Mouse (Mus musculus) thymus, adult 2 months (tissue): ENCODE results near the gene Snta1. TPM values are rescaled to one million over a fixed set of nuclear protein-coding genes. Genes with fewer than 3 reads are reported as not detected.

Experiments
- DNase-seq: peaks from one replicate; pipeline ENCODE4 v3.0.0; 2021
- H3K27ac ChIP-seq: fragments of 200-500 bp; 2 replicates; pipeline ENCODE4 v1.5.1; 2012; ENCODE audit warnings: low read length, control low read depth; ENCODE audit not compliant: control insufficient read depth, insufficient read depth
- H3K27me3 ChIP-seq: fragments of 200-500 bp; 2 replicates; pipeline ENCODE4 v1.6.1; 2012; ENCODE audit warnings: mild to moderate bottlenecking, low read length, moderate library complexity, mixed read lengths; ENCODE audit not compliant: control insufficient read depth, insufficient read depth
- H3K36me3 ChIP-seq: fragments of 200-500 bp; 2 replicates; pipeline ENCODE4 v1.6.1; 2012; ENCODE audit warnings: mild to moderate bottlenecking, low read length, moderate library complexity; ENCODE audit not compliant: control insufficient read depth, insufficient read depth
- H3K4me1 ChIP-seq: fragments of 200-500 bp; replicated peaks from 2 replicates; pipeline ENCODE4 v1.6.1; 2012; ENCODE audit warnings: low read length; ENCODE audit not compliant: control insufficient read depth, insufficient read depth
- H3K4me3 ChIP-seq: fragments of 200-500 bp; 2 replicates; pipeline ENCODE4 v1.5.1; 2012; ENCODE audit warnings: mild to moderate bottlenecking, low read length, control low read depth, moderate library complexity; ENCODE audit not compliant: control insufficient read depth, insufficient read depth
- CTCF ChIP-seq: fragments of 200-500 bp; IDR thresholded peaks from 2 replicates; pipeline ENCODE4 v1.5.1; 2012; ENCODE audit warnings: mild to moderate bottlenecking, control low read depth, low read length, moderate library complexity, borderline replicate concordance; ENCODE audit not compliant: control insufficient read depth, poor library complexity, insufficient read depth; ENCODE audit errors: extremely low read depth
- POLR2A ChIP-seq: fragments of 200-500 bp; IDR thresholded peaks from 2 replicates; pipeline ENCODE4 v1.6.1; 2012; ENCODE audit warnings: mild to moderate bottlenecking, low read length, control low read depth, moderate library complexity; ENCODE audit not compliant: control insufficient read depth, poor library complexity, insufficient read depth; ENCODE audit errors: extremely low read depth
- WGBS: fragments of 180-500 bp; shearing (Covaris S2); methylation state at CpG from one replicate; pipeline ENCODE4 v1.1.7; 2018; 5-methylcytosine and 5-hydroxymethylcytosine counted together
- polyA plus RNA-seq: library from polyadenylated mRNA; depleted of rRNA; stranded (reverse); fragments of >200 nt; gene quantifications from 2 replicates; pipeline ENCODE4 v1.2.3, GENCODE M21; 2012; rRNA removed

Gene Snta1
- polyA plus RNA-seq, 1 experiment: 9.6 TPM

GRCm38 (mm10) chr2:154348152-154348551 is 59.7 kb downstream of the Snta1 start:
- Histone ChIP-seq H3K4me3 (no peak overlapping the region), H3K4me1 (no peaks in the 10 kb centered on the region), H3K27me3 (no peaks in the 10 kb centered on the region), H3K36me3 (peaks cover 21% of the 10 kb centered on the region), H3K27ac (no peak overlapping the region)
- TF ChIP-seq POLR2A (no peak), CTCF (no peak)
- 97% methylated on average over 3 of the region's 3 CpGs for WGBS
- DNase-seq: no peak

- DNase-seq: no peak
- TF ChIP-seq CTCF (no peak), POLR2A (no peak)
- 97% methylated on average over 2 of the region's 2 CpGs for WGBS
These were observed 68.5 kb downstream of the Snta1 start for GRCm38 (mm10) chr2:154339356-154339755.

GRCm38 (mm10) chr2:154338161-154338560 is 69.7 kb downstream of the Snta1 start:
- no peak for TF ChIP-seq CTCF
- TF ChIP-seq POLR2A: no peak
- no peak overlapping the region for H3K27ac ChIP-seq
- DNase-seq: no peak
- no peak overlapping the region for H3K4me3 ChIP-seq
- H3K27me3 ChIP-seq: no peaks in the 10 kb centered on the region
- no peaks in the 10 kb centered on the region for H3K4me1 ChIP-seq
- 88% methylated on average over 1 of the region's 1 CpGs for WGBS
- H3K36me3 ChIP-seq: peaks cover 27% of the 10 kb centered on the region

More at GRCm38 (mm10) chr2:154339356-154339755, 68.5 kb downstream of the Snta1 start:
- Histone ChIP-seq H3K27ac (no peak overlapping the region), H3K27me3 (no peaks in the 10 kb centered on the region), H3K36me3 (peaks cover 27% of the 10 kb centered on the region), H3K4me1 (no peaks in the 10 kb centered on the region), H3K4me3 (no peak overlapping the region)

DNA sequence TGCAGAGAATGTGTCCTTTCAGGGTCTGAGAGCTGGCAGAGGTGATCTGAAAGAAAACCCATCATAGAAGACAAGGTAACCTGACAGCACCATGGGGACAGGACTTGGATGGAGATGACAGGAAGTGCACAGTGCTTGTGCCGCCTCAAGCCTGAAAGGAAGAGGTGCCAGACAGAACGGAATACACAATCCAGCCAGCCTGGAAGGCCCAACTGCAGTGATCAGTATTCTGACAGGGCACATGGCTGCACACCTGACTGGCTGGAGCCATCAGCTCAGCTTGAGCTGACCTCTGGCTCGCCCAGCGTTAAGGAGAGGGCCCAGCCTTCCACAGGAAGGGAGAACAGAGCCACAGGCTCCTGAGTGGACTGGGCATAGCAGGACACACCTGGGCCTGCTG is 72.3 kb downstream of the Snta1 start:
- TF ChIP-seq POLR2A: no peak
- TF ChIP-seq CTCF: no peak
- H3K27ac ChIP-seq: no peak overlapping the region
- DNase-seq: no peak
- H3K36me3 ChIP-seq: peaks cover 2% of the 10 kb centered on the region
- no peak overlapping the region for H3K4me3 ChIP-seq
- no peaks in the 10 kb centered on the region for H3K4me1 ChIP-seq
- WGBS: 93% methylated on average over 4 of the region's 4 CpGs
- H3K27me3 ChIP-seq: no peaks in the 10 kb centered on the region

GRCm38 (mm10) chr2:154326852-154327251 is 81.0 kb downstream of the Snta1 start:
- H3K4me1 ChIP-seq: no peaks in the 10 kb centered on the region
- H3K27ac ChIP-seq: no peak overlapping the region
- WGBS: 88% methylated on average over 3 of the region's 3 CpGs
- H3K27me3 ChIP-seq: no peaks in the 10 kb centered on the region
- TF ChIP-seq CTCF (no peak), POLR2A (no peak)
- no peaks in the 10 kb centered on the region for H3K36me3 ChIP-seq
- DNase-seq: no peak
- H3K4me3 ChIP-seq: no peak overlapping the region

Other genes with a start within 250 kb of the Snta1 start
- gene Bpifa5, start 245.5 kb downstream of the Snta1 start, polyA plus RNA-seq: 1.3 and 1.6 TPM in 2 replicates
- gene Bpifb1, start 217.3 kb downstream of the Snta1 start, polyA plus RNA-seq: 1.4 and 1.5 TPM in 2 replicates
- 0.40 and 0.65 TPM in 2 replicates for gene Bpifb5, start 184.4 kb downstream of the Snta1 start, polyA plus RNA-seq
- 0.11 and 0.14 TPM in 2 replicates for gene Bpifb9a, start 150.2 kb downstream of the Snta1 start, polyA plus RNA-seq
- gene Bpifb9b, start 100.9 kb downstream of the Snta1 start, polyA plus RNA-seq: 0.26 and 0.36 TPM in 2 replicates
- 14.2 and 16.3 TPM in 2 replicates for gene Cdk5rap1, start 35.1 kb downstream of the Snta1 start, polyA plus RNA-seq
- 27.6 and 30.1 TPM in 2 replicates for gene Cbfa2t2, start 28.4 kb upstream of the Snta1 start, polyA plus RNA-seq
- 2.0 and 3.3 TPM in 2 replicates for gene 1700003F12Rik, start 139.0 kb upstream of the Snta1 start, polyA plus RNA-seq
- gene Actl10, start 143.7 kb upstream of the Snta1 start, polyA plus RNA-seq: 0.11 and 0.47 TPM in 2 replicates
- gene Necab3, start 150.8 kb upstream of the Snta1 start, polyA plus RNA-seq: 14.8 and 15.7 TPM in 2 replicates
- 34.0 and 50.3 TPM in 2 replicates for gene E2f1, start 161.8 kb upstream of the Snta1 start, polyA plus RNA-seq
- 70.7 and 71.7 TPM in 2 replicates for gene Pxmp4, start 195.6 kb upstream of the Snta1 start, polyA plus RNA-seq
- gene Zfp341, start 205.2 kb upstream of the Snta1 start, polyA plus RNA-seq: 10.6 and 10.8 TPM in 2 replicates
- gene 4930519P11Rik, start 205.3 kb upstream of the Snta1 start, polyA plus RNA-seq: 1.5 and 1.7 TPM in 2 replicates
- gene Chmp4b, start 243.6 kb upstream of the Snta1 start, polyA plus RNA-seq: 81.3 and 83.8 TPM in 2 replicates